Mouse (Mus musculus) heart, postnatal 0 days (tissue): ENCODE results near the gene Fads1.

Experiments used
- CTCF ChIP-seq: IDR thresholded peaks from 2 replicates; pipeline ENCODE4 v1.5.1; 2016; ENCODE audit warnings: antibody characterized with exemption, control low read depth, low read depth
- EP300 ChIP-seq: IDR thresholded peaks from 2 replicates; pipeline ENCODE4 v1.6.1; 2016; ENCODE audit warnings: antibody characterized with exemption, low read depth

- TF ChIP-seq CTCF (no peak), EP300 (no peak)
These were observed 34.1 kb upstream of the Fads1 start for GRCm38 (mm10) chr19:10148555-10148954.
